Mouse (Mus musculus) lung, postnatal 0 days (tissue): ENCODE results near the gene Pknox2. TPM values are rescaled to one million over a fixed set of nuclear protein-coding genes. Genes with fewer than 3 reads are reported as not detected.

Experiments used
- ATAC-seq: fragments of 200-750 bp; cut with Nextera tagmentation; 2 replicates; pipeline ENCODE4 v1.8.0; 2017; ENCODE audit warnings: moderate library complexity
- DNase-seq: peaks from one replicate; pipeline ENCODE4 v3.0.0-alpha.2; 2016; ENCODE audit warnings: low spot score
- H3K27ac ChIP-seq: fragments of 300-500 bp; sonication (generic); 2 replicates; pipeline ENCODE4 v1.5.1; 2014; ENCODE audit warnings: antibody characterized with exemption, mild to moderate bottlenecking, low read length, mixed read lengths
- H3K27me3 ChIP-seq: fragments of 300-500 bp; sonication (generic); replicated peaks from 2 replicates; pipeline ENCODE4 v1.6.1; 2014; ENCODE audit warnings: low read length, mixed read lengths; ENCODE audit not compliant: insufficient read depth
- H3K36me3 ChIP-seq: fragments of 300-500 bp; sonication (generic); 2 replicates; pipeline ENCODE4 v1.6.1; 2014; ENCODE audit warnings: low read length, mixed read lengths; ENCODE audit not compliant: insufficient read depth
- H3K4me1 ChIP-seq: fragments of 300-500 bp; sonication (generic); 2 replicates; pipeline ENCODE4 v1.6.1; 2014; ENCODE audit warnings: antibody characterized with exemption, low read depth, low read length, mixed read lengths; ENCODE audit not compliant: insufficient read depth
- H3K4me2 ChIP-seq: fragments of 300-500 bp; sonication (generic); replicated peaks from 2 replicates; pipeline ENCODE4 v1.6.1; 2014; ENCODE audit warnings: low read depth, mild to moderate bottlenecking, low read length, moderate library complexity, mixed read lengths
- H3K4me3 ChIP-seq: fragments of 300-500 bp; sonication (generic); 2 replicates; pipeline ENCODE4 v1.5.1; 2014; ENCODE audit warnings: low read depth, low read length
- H3K9ac ChIP-seq: fragments of 300-500 bp; sonication (generic); replicated peaks from 2 replicates; pipeline ENCODE4 v1.6.1; 2014; ENCODE audit warnings: low read depth, mild to moderate bottlenecking
- H3K9me3 ChIP-seq: fragments of 300-500 bp; sonication (generic); 2 replicates; pipeline ENCODE4 v1.6.1; 2016; ENCODE audit warnings: low read length, mixed read lengths
- CTCF ChIP-seq: IDR thresholded peaks from 2 replicates; pipeline ENCODE4 v1.5.1; 2016; ENCODE audit warnings: antibody characterized with exemption, mild to moderate bottlenecking
- EP300 ChIP-seq: IDR thresholded peaks from 2 replicates; pipeline ENCODE4 v1.6.1; 2016; ENCODE audit warnings: antibody characterized with exemption, mild to moderate bottlenecking, control low read depth
- WGBS: fragments of 180-500 bp; shearing (Covaris S2); extraction: QIAGEN DNeasy Blood & Tissue Kit; methylation state at CpG from one replicate; pipeline ENCODE4 v1.1.7; 2014; 5-methylcytosine and 5-hydroxymethylcytosine counted together
- polyA plus RNA-seq: library from polyadenylated mRNA; unstranded; fragments of >200 nt; fragmentation: Nextera tagmentation; extraction: Ambion mirVana; gene quantifications from 2 replicates; pipeline ENCODE4 v1.2.1, GENCODE M21; 2015

The Pknox2 gene
- polyA plus RNA-seq, 1 experiment from 2014 or later: 11.1 TPM

DNA sequence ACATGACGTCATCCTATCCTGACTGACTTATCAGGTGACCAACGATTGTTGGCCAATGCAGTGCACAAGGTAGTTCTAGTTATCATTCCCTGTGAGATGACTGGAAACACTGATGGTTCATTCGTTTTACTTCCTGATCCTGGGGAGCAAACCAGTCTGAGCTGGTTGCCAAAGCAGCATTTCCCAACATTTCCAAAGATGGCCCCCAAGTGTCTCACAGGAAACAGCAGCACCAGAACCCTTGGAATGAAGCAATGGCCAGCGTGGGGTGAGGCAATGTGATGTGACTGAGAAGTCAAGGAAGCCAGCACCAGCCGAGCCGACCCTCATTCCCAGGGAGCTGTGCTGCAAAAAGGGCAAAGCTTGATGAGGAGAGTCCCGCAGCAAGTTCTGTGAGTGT is 13.7 kb downstream of the Pknox2 start:
- peak; percentile 37; the same call in 1 of the 2 replicates for ATAC-seq
- 71% methylated on average over 7 of the region's 7 CpGs for WGBS

DNA sequence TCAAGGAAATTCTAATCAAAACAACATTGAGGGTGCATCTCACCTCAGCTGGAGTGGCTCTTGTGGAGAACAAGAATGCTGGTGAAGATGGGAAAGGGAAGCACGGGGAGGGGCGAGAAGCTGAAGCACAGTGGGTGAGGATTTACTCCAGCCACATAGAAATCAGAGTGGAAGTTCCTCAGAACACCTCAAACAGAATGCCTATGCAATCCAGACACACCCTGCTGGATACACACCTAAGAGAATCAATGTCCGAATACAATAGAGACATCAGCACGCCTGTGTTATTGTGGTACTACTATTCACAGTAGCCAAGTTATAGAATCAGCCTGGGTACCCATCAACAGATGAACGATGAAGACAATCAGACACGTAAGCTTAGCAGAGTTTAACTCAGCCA is 18.2 kb downstream of the Pknox2 start:
- ATAC-seq (no peak), DNase-seq (no peak)
- no peak overlapping the region for H3K4me2 ChIP-seq
- WGBS: 85% methylated on average over 6 of the region's 6 CpGs
- no peak overlapping the region for H3K27ac ChIP-seq
- H3K9me3 ChIP-seq: no peaks in the 10 kb centered on the region
- H3K9ac ChIP-seq: no peak overlapping the region
- H3K4me1 ChIP-seq: no peaks in the 10 kb centered on the region
- TF ChIP-seq EP300 (no peak), CTCF (no peak)
- H3K4me3 ChIP-seq: no peak overlapping the region
- H3K27me3 ChIP-seq: no peaks in the 10 kb centered on the region
- H3K36me3 ChIP-seq: no peaks in the 10 kb centered on the region

More for the DNA sequence above, 13.7 kb downstream of the Pknox2 start:
- Histone ChIP-seq H3K27me3 (no peaks in the 10 kb centered on the region), H3K27ac (no peak overlapping the region), H3K9ac (no peak overlapping the region), H3K36me3 (no peaks in the 10 kb centered on the region), H3K4me2 (no peak overlapping the region), H3K9me3 (no peaks in the 10 kb centered on the region), H3K4me1 (no peaks in the 10 kb centered on the region), H3K4me3 (no peak overlapping the region)
- DNase-seq: peak; percentile 59
- TF ChIP-seq CTCF: no peak
- TF ChIP-seq EP300: no peak

DNA sequence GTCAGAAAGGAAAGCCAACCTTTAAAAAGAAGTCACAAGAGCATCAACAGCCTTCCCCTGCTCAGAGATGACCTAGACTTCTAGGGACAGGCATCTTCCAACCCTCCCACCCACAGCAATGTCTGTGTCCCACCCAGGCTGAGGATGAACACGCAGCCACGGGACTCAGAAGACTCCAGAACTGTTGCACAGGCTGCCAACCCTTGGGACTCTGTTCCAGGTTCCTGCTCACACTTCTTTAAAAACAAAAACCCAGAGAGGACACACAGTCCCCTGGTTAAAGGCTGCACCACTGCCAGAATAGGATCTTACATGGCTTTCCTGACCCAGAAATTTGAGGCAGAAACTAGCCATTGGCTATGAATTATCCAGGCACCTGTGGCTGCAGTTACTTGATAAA is 21.0 kb downstream of the Pknox2 start:
- Histone ChIP-seq H3K4me3 (no peak overlapping the region), H3K27ac (no peak overlapping the region), H3K9ac (no peak overlapping the region), H3K36me3 (no peaks in the 10 kb centered on the region), H3K4me1 (no peaks in the 10 kb centered on the region), H3K27me3 (no peaks in the 10 kb centered on the region), H3K9me3 (no peaks in the 10 kb centered on the region), H3K4me2 (no peak overlapping the region)
- TF ChIP-seq EP300 (no peak), CTCF (no peak)
- ATAC-seq (no peak), DNase-seq (no peak)
- WGBS: 79% methylated on average over 2 of the region's 2 CpGs

DNA sequence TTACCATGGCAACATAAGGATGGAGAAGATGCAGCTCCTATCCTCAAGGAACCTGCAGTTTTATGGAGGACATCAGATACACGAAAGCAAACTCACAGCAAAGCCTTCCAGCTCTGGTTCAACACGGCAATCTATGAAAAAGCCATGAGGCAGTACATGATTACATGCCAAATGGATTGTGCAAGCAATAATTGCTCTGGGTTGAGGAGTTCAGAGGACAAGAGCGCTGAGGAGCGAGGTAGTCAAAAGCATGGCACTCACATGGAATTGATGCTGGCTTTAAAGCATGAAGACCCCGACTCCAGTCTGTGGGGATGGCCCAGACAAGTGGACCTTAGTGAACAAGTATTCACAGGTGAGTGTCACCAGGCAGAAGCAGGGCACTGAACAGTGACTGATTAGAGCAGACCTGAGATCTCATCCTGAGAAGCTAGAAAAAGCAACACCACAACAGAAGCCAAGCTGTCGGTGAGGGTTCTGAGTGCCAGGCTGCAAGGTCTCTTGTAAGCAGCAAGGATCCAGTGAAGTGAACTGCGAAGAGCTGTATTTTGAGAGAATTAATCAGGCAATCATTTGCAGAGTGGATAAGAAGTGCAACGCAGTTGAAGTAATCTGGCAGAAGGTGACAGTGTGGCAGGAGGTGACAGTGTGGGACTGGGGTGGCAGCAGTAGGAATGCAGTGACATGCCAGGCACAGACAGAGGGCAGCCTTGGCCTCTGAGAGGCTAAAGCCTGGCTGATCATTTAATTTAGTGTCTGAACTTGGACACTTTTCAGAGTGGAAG is 22.3 kb downstream of the Pknox2 start:
- H3K4me1 ChIP-seq: no peaks in the 10 kb centered on the region
- no peak overlapping the region for H3K9ac ChIP-seq
- 57% methylated on average over 8 of the region's 8 CpGs for WGBS
- ATAC-seq (no peak), DNase-seq (peak; percentile 66)
- H3K4me3 ChIP-seq: no peak overlapping the region
- no peak for TF ChIP-seq EP300
- peak; percentile 46 for TF ChIP-seq CTCF
- no peaks in the 10 kb centered on the region for H3K27me3 ChIP-seq
- no peaks in the 10 kb centered on the region for H3K9me3 ChIP-seq
- no peak overlapping the region for H3K4me2 ChIP-seq
- H3K36me3 ChIP-seq: no peaks in the 10 kb centered on the region
- H3K27ac ChIP-seq: no peak overlapping the region

DNA sequence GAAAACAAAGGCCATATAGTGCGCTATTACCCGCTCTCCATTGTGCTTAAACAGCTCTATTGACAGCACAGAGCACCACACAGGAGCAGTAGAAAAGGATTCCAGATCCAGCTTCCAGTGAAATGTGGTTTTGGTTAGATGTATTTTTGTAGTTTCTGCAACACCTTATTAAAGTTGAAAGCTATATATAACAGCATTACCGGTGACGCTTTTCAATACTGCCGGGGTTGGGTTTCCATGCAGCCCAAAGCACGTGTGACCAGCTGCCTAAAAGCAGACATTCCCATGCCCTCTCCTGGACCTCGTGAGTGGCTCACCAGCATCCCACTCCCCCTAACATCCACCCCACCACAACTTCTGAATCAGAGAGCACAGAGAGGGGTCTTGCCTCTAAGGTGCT is 23.8 kb downstream of the Pknox2 start:
- ATAC-seq (no peak), DNase-seq (no peak)
- no peak overlapping the region for H3K4me3 ChIP-seq
- no peaks in the 10 kb centered on the region for H3K27me3 ChIP-seq
- no peaks in the 10 kb centered on the region for H3K4me1 ChIP-seq
- H3K4me2 ChIP-seq: no peak overlapping the region
- TF ChIP-seq EP300: no peak
- no peak for TF ChIP-seq CTCF
- no peak overlapping the region for H3K9ac ChIP-seq
- WGBS: 82% methylated on average over 7 of the region's 7 CpGs
- no peaks in the 10 kb centered on the region for H3K36me3 ChIP-seq
- no peaks in the 10 kb centered on the region for H3K9me3 ChIP-seq
- no peak overlapping the region for H3K27ac ChIP-seq

DNA sequence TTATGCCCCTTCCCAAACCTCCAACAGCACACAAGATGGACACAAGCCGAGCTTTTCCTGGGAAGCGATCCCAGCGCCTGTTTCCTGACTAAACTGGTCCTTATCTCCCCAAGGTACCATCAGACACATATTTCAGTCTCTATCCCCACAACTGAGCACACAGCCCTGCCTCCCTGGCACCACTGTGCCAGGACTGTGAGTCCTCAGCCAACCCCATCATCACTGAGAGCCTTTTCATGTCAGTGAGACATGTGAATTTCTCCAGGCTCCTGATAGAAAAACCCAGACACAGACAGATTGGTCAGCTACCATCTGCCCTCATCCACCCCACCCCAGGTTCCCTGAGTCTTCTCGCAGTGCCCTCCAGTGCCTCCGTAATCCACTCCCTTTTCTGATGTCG is 24.2 kb downstream of the Pknox2 start:
- DNase-seq (no peak), ATAC-seq (no peak)
- Histone ChIP-seq H3K4me3 (no peak overlapping the region), H3K27ac (no peak overlapping the region), H3K4me1 (no peaks in the 10 kb centered on the region), H3K9me3 (no peaks in the 10 kb centered on the region), H3K4me2 (no peak overlapping the region), H3K36me3 (no peaks in the 10 kb centered on the region), H3K27me3 (no peaks in the 10 kb centered on the region), H3K9ac (no peak overlapping the region)
- 77% methylated on average over 6 of the region's 6 CpGs for WGBS
- TF ChIP-seq EP300 (no peak), CTCF (no peak)
